Mouse (Mus musculus) cerebellum, adult 2 months (tissue): ENCODE measurements at regions not wholly inside any gene's neighbourhood (a gene's known extent, or its start where the extent isn't known, plus 50 kb on each side); places are given as distances from the start of the nearest gene placed in this dataset.

Experiments used
- CTCF ChIP-seq: fragments of 200-500 bp; IDR thresholded peaks from 2 replicates; pipeline ENCODE4 v1.5.1; 2011; ENCODE audit warnings: low read depth, mild to moderate bottlenecking, control low read depth, low read length, moderate library complexity, borderline replicate concordance; ENCODE audit not compliant: insufficient read depth
- POLR2A ChIP-seq: fragments of 200-500 bp; IDR thresholded peaks from 2 replicates; pipeline ENCODE4 v1.6.1; 2011; ENCODE audit warnings: low read length, control low read depth, borderline replicate concordance; ENCODE audit not compliant: insufficient read depth

- TF ChIP-seq POLR2A (no peak), CTCF (no peak)
Measured at GRCm38 (mm10) chr12:26783800-26784199, 314.8 kb downstream of the Cmpk2 start.
